Mouse (Mus musculus) embryonic facial prominence, embryonic 11.5 days (tissue): ENCODE measurements at regions not wholly inside any gene's neighbourhood (a gene's known extent, or its start where the extent isn't known, plus 50 kb on each side); places are given as distances from the start of the nearest gene placed in this dataset.

Experiments
- ATAC-seq: fragments of 200-750 bp; cut with Nextera tagmentation; replicated peaks from 2 replicates; pipeline ENCODE4 v1.8.0; 2017; ENCODE audit warnings: low read depth; ENCODE audit not compliant: insufficient number of reproducible peaks, low FRiP score, low TSS enrichment
- DNase-seq: peaks from one replicate; pipeline ENCODE4 v3.0.0-alpha.2; 2015; ENCODE audit warnings: low spot score
- H3K27ac ChIP-seq: fragments of 300-500 bp; sonication (generic); replicated peaks from 2 replicates; pipeline ENCODE4 v1.5.1; 2014; ENCODE audit warnings: mild to moderate bottlenecking, low read depth, low read length, control low read depth
- H3K27me3 ChIP-seq: fragments of 300-500 bp; sonication (generic); 2 replicates; pipeline ENCODE4 v1.6.1; 2014; ENCODE audit warnings: mild to moderate bottlenecking, low read length, moderate library complexity, mixed read lengths; ENCODE audit not compliant: control insufficient read depth, insufficient read depth
- H3K36me3 ChIP-seq: fragments of 300-500 bp; sonication (generic); replicated peaks from 2 replicates; pipeline ENCODE4 v1.6.1; 2014; ENCODE audit warnings: low read depth, mild to moderate bottlenecking, low read length, moderate library complexity, mixed read lengths; ENCODE audit not compliant: control insufficient read depth, insufficient read depth
- H3K4me1 ChIP-seq: fragments of 300-500 bp; sonication (generic); 2 replicates; pipeline ENCODE4 v1.6.1; 2014; ENCODE audit warnings: low read length, mixed read lengths; ENCODE audit not compliant: control insufficient read depth, insufficient read depth
- H3K4me2 ChIP-seq: fragments of 300-500 bp; sonication (generic); 2 replicates; pipeline ENCODE4 v1.6.1; 2014; ENCODE audit warnings: low read depth, mild to moderate bottlenecking, control low read depth, low read length, moderate library complexity
- H3K4me3 ChIP-seq: fragments of 300-500 bp; sonication (generic); 2 replicates; pipeline ENCODE4 v1.5.1; 2014; ENCODE audit warnings: low read depth, low read length, control low read depth
- H3K9ac ChIP-seq: fragments of 300-500 bp; sonication (generic); replicated peaks from 2 replicates; pipeline ENCODE4 v1.6.1; 2014; ENCODE audit warnings: mild to moderate bottlenecking, control low read depth, low read length
- H3K9me3 ChIP-seq: fragments of 300-500 bp; sonication (generic); replicated peaks from 2 replicates; pipeline ENCODE4 v1.6.1; 2016; ENCODE audit warnings: mild to moderate bottlenecking, low read length, inconsistent platforms, mixed read lengths; ENCODE audit not compliant: control insufficient read depth
- WGBS: fragments of 180-500 bp; shearing (Covaris S2); extraction: QIAGEN DNeasy Blood & Tissue Kit; methylation state at CpG from one replicate; pipeline ENCODE4 v1.1.7; 2014; 5-methylcytosine and 5-hydroxymethylcytosine counted together

DNA sequence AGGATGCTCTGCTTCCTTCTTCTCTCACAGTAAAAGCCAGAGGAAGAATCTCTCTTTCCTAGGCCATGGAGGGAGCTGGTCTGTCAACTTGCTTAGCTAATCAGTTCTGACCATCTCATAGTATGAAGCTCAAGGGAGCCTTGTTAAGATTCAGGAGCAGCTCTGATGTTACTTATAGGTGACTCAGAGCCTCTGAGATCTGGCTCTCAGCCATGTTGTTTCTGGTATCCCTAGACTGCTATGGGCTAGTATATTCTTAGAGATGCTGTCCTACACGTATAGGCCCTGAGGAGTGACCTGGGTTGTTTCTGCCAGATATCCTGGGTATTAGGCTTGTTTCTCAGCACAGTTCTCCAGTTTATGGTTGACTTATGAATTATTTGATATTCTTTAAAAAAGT lies 160.9 kb downstream of the 4930564D02Rik start:
- H3K4me2 ChIP-seq = no peak overlapping the region
- ATAC-seq = no peak

DNA sequence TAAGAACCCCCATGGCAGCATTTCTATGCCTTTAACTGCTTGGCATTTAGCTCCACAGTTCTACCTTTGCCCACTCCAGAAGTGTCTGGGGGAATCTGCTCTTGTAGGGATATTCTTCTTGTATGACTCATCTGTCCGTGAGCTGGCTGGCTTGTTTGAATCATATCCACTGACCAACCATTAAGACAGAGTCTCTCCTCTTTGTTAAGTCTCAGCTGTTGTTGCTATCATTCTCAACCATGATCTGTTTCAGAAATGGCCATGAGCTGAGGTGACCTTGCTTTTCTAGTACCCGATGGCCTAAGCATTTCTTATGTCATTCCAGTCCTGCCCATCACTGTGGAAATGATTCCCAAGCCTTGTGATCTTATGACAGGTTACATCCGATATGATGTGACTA lies 161.8 kb downstream of the 4930564D02Rik start:
- DNase-seq = no peak
- Histone ChIP-seq H3K4me2 (no peak overlapping the region), H3K9ac (no peak overlapping the region), H3K27ac (no peak overlapping the region), H3K4me1 (no peaks in the 10 kb centered on the region), H3K27me3 (no peaks in the 10 kb centered on the region), H3K9me3 (no peaks in the 10 kb centered on the region), H3K4me3 (no peak overlapping the region), H3K36me3 (no peaks in the 10 kb centered on the region)
- WGBS = 90% methylated on average over 3 of the region's 3 CpGs
- no peak for ATAC-seq

More for the DNA sequence above, 160.9 kb downstream of the 4930564D02Rik start:
- Histone ChIP-seq H3K4me1 (no peaks in the 10 kb centered on the region), H3K36me3 (no peaks in the 10 kb centered on the region), H3K27ac (no peak overlapping the region), H3K9me3 (no peaks in the 10 kb centered on the region), H3K9ac (no peak overlapping the region), H3K27me3 (no peaks in the 10 kb centered on the region), H3K4me3 (no peak overlapping the region)
- DNase-seq = no peak
- WGBS = 64% methylated on average over 1 of the region's 1 CpGs

DNA sequence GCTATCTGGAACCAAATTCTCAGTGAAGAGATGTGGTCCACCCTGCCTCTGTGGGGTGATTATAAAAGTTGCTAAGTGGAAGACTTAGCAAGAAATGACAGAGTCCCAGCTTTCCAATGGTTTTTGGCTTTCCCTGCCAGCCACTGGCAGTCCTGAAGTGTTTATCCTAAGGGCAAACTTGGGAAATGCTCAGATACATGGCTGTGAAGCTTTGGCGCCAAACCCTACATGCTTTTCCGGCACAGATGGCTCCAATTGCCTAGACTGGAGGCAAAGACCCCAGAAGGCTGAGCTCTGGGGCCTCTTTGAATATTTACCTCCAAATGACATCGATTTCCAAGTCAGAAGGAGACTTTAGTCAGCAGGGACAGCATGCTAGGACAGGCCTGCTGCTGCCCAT lies 174.4 kb downstream of the 4930564D02Rik start:
- DNase-seq = no peak
- no peak overlapping the region for H3K4me3 ChIP-seq
- H3K4me1 ChIP-seq = no peaks in the 10 kb centered on the region
- ATAC-seq = no peak
- no peak overlapping the region for H3K9ac ChIP-seq
- no peaks in the 10 kb centered on the region for H3K27me3 ChIP-seq
- H3K4me2 ChIP-seq = no peak overlapping the region
- 62% methylated on average over 3 of the region's 3 CpGs for WGBS
- H3K36me3 ChIP-seq = no peaks in the 10 kb centered on the region
- H3K27ac ChIP-seq = no peak overlapping the region
- no peaks in the 10 kb centered on the region for H3K9me3 ChIP-seq

DNA sequence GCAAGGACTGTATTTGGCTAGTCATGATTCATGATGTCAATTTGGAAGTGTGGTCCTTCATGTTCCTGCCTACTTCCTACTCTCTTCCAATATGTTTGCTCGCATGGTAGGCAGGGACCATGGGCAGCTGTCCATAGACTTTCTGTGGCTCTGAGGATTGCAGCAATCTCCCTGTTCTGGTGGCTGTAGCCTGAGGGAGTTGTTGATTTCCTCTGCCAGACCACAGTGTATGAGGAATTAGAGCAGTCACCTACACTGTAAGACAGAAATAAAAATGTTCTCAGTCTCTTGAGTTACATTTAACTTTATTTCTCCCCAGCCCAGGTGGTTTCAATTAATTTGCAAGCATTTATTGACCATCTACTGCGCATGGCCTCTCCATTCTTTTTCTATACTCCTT lies 190.5 kb downstream of the 4930564D02Rik start:
- H3K9ac ChIP-seq = no peak overlapping the region
- no peak for ATAC-seq
- no peaks in the 10 kb centered on the region for H3K27me3 ChIP-seq
- H3K36me3 ChIP-seq = no peaks in the 10 kb centered on the region
- no peak overlapping the region for H3K4me3 ChIP-seq
- no peak overlapping the region for H3K27ac ChIP-seq
- no peak overlapping the region for H3K4me2 ChIP-seq
- WGBS = 86% methylated on average over 2 of the region's 2 CpGs
- no peak for DNase-seq
- no peaks in the 10 kb centered on the region for H3K9me3 ChIP-seq
- H3K4me1 ChIP-seq = no peaks in the 10 kb centered on the region

DNA sequence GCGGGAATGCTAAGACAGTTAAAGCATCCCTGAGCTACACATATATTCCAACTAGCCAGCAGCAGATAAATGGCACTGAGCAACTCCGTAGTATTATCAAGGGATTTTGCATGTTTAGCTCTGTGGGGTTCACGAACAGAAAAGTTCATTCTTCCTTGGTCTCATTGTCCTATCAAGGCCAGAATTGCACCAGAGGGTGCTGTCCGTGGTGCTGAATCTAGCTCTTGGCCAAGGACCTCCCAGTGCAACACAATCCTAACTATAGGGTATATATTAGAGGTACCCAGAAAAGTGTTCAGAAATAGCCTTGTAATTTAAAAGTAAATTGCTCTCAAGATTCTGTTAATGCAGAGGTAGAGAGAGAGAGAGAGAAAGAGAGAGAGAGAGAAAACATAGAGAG lies 176.9 kb upstream of the Kcnd3 start:
- Histone ChIP-seq H3K9me3 (no peaks in the 10 kb centered on the region), H3K4me3 (no peak overlapping the region), H3K36me3 (no peaks in the 10 kb centered on the region), H3K4me2 (no peak overlapping the region), H3K4me1 (no peaks in the 10 kb centered on the region), H3K9ac (no peak overlapping the region), H3K27ac (no peak overlapping the region), H3K27me3 (no peaks in the 10 kb centered on the region)
- peak; percentile 89 for DNase-seq
- 34% methylated on average over 4 of the region's 4 CpGs for WGBS
- no peak for ATAC-seq

DNA sequence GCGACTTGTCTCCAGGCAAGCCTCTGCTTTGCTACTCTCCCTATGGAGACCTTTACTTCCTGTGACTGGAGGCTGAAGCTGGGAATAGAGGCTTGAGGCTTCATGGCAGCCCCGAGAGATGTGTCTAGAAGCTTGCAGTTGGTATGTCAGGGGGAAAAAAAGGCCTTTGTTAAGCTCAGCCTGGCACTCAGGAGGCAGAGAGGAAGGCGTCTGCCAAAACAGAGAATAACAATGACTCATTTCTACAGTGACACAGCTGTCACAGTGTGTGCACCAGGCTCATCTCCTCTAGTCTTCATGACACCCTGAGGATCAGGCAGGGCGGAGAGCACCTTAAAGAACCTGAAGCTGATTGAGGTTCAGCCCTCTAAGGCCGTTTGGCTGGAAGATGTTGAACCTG lies 171.2 kb upstream of the Kcnd3 start:
- Histone ChIP-seq H3K4me2 (no peak overlapping the region), H3K27me3 (no peaks in the 10 kb centered on the region), H3K4me3 (no peak overlapping the region), H3K27ac (no peak overlapping the region), H3K4me1 (no peaks in the 10 kb centered on the region), H3K9ac (no peak overlapping the region), H3K36me3 (no peaks in the 10 kb centered on the region), H3K9me3 (no peaks in the 10 kb centered on the region)
- DNase-seq (no peak), ATAC-seq (no peak)
- 53% methylated on average over 5 of the region's 5 CpGs for WGBS

DNA sequence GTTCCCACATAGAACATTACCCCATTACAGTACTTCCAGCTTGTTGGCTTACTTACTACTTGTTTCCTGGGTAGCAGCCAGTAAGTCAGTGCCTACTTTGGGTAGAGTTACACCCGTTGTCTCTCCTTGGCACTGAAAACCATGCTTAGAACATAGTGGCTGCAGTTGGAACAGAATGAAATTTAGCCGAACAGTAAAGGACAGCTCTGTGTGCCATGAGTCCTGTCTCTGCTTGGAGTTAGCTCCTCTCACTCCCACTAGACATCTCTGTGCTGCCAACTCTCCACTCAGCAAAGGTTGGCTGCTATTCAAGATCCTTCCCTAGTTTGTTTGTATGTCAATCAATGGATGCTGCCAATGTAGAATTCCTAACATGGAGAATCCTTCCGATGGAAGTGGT lies 170.4 kb upstream of the Kcnd3 start:
- no peak overlapping the region for H3K4me3 ChIP-seq
- H3K27me3 ChIP-seq = no peaks in the 10 kb centered on the region
- ATAC-seq (no peak), DNase-seq (no peak)
- H3K27ac ChIP-seq = no peak overlapping the region
- no peaks in the 10 kb centered on the region for H3K4me1 ChIP-seq
- H3K9me3 ChIP-seq = no peaks in the 10 kb centered on the region
- H3K36me3 ChIP-seq = no peaks in the 10 kb centered on the region
- H3K4me2 ChIP-seq = no peak overlapping the region
- no peak overlapping the region for H3K9ac ChIP-seq
- WGBS = 85% methylated on average over 3 of the region's 3 CpGs

DNA sequence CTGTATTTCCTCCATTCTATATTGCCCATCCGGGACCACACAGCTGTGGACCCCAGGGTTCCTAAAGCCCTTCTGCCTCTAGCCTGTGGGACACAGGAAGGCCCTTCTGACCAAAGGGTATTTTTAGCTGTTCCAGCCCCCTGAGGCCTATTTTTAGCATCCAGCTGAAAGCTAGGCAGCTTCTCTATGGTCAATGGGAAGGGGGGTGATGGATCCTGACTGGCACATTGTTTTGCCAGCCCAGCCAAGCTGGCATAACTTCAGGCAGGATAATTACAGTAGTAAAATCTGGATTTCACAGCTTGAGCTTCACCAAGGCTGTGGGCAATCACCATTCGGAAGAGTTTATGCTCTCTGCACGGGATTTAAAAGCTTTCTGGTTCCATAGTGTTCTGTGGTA lies 153.9 kb upstream of the Kcnd3 start:
- H3K9me3 ChIP-seq = no peaks in the 10 kb centered on the region
- no peak for DNase-seq
- no peak overlapping the region for H3K27ac ChIP-seq
- H3K4me1 ChIP-seq = no peaks in the 10 kb centered on the region
- H3K36me3 ChIP-seq = no peaks in the 10 kb centered on the region
- no peak overlapping the region for H3K9ac ChIP-seq
- ATAC-seq = no peak
- 84% methylated on average over 3 of the region's 3 CpGs for WGBS
- H3K27me3 ChIP-seq = no peaks in the 10 kb centered on the region
- H3K4me3 ChIP-seq = no peak overlapping the region
- H3K4me2 ChIP-seq = no peak overlapping the region
